Mouse (Mus musculus) CH12.LX (cell line): ENCODE results near the gene Zdhhc21.

ENCODE experiments used
- CTCF ChIP-seq, 2 experiments: IDR thresholded peaks in 1 of 2; conservative IDR thresholded peaks in 1 of 2; 2 replicates each; pipeline ENCODE4 v1.5.1; 2011 to 2012; ENCODE audit warnings: low read depth in 2 of 2, low read length in 2 of 2, improper control_type of control experiment in 1 of 2, inconsistent platforms in 1 of 2, mild to moderate bottlenecking in 1 of 2, moderate library complexity in 1 of 2
- TCF12 ChIP-seq: IDR thresholded peaks from 2 replicates; pipeline ENCODE4 v1.6.1; 2014; ENCODE audit warnings: low read depth, mild to moderate bottlenecking, inconsistent platforms, low read length, improper control_type of control experiment

GRCm38 (mm10) chr4:82831155-82831554 lies 28.6 kb downstream of the Zdhhc21 start:
- TF ChIP-seq CTCF (conservative IDR thresholded peaks at IDR 0.05 in 1 of 2, IDR thresholded peaks at IDR 0.05 in 1 of 2; ENCODE audit: low read depth in 2 of 2, low read length in 2 of 2) (no peak), TCF12 (no peak)
